Comparison of ENCODE assay signal across 8 mouse cellular contexts in the genomic region with DNA sequence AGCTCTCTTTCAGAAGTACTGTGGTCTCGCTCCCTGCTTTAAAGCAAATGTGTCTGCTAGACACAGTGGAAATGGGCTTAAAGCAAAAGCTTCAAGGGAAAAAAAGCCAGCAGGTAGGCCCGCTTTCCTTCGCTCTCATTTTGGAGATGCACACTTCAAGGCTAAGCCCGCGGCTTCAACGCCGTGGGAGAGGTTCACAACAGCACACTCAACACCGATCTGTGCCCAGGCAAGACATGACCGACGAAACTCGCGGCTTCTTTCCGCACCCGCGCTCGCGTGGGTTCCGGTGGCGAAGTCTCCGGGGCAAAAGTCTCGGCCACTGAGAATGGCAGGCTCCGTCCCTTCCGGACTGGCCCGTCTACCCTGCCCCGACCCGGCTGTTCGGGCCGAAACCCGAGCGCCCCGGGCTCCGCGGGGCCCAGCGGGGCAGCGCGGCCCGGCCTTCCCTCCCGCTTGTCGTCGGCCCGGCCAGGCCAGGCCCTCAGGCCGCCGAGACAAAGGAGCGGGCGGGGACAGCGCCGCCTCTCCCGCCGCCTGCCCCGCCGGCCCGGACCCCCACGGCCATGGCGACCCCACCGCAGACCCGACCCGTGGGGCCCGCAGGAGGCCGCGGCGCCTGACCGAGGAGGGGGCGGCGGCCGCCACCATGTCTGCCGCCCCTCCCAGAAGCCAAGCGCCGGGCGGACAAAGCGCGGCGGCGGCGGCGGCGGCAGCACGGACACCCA. TPM values are rescaled to one million over a fixed set of nuclear protein-coding genes. Genes with fewer than 3 reads are reported as not detected.
DNase-seq lines count a peak whose midpoint lies in the region; ATAC-seq lines count a peak whose summit lies in the region.

No protein-coding gene starts in this region.

- H3K4me2 ChIP-seq in forebrain, embryonic 13.5 days, result peak overlapping the region; percentile 82

- peak overlapping the region; percentile 100 for H3K27ac ChIP-seq in forebrain, embryonic 13.5 days

- peak; percentile 58 for DNase-seq in ES-CJ7 (ENCODE audit: low read depth, low spot score)
- peak; percentile 38 to 65 for DNase-seq in adrenal gland, postnatal 36 days
- peak; percentile 64 for DNase-seq in heart, postnatal 4 days
- DNase-seq in layer of hippocampus, postnatal 10 days (ENCODE audit: low spot score in 2 of 2), result peak; percentile 46 to 57
- DNase-seq in lung, postnatal 36 days, result peak; percentile 47
- peak; percentile 62 for DNase-seq in ovary, postnatal 36 days (ENCODE audit: low spot score)
- peak; percentile 69 for DNase-seq in urinary bladder, adult 2 months (ENCODE audit: low spot score)

- peak; percentile 37 for ATAC-seq in forebrain, embryonic 13.5 days

- 0% methylated on average over 71 of the region's 77 CpGs for WGBS in forebrain, embryonic 13.5 days

- no peaks in the 10 kb centered on the region for H3K9me3 ChIP-seq in forebrain, embryonic 13.5 days (replicated peaks)

- H3K27me3 ChIP-seq in forebrain, embryonic 13.5 days, result no peaks in the 10 kb centered on the region

- H3K4me1 ChIP-seq in forebrain, embryonic 13.5 days, result peaks cover 45% of the 10 kb centered on the region

- peak overlapping the region; percentile 99 for H3K9ac ChIP-seq in forebrain, embryonic 13.5 days

- peaks cover 10% of the 10 kb centered on the region for H3K36me3 ChIP-seq in forebrain, embryonic 13.5 days (ENCODE audit: poor library complexity, severe bottlenecking)

- H3K4me3 ChIP-seq in forebrain, embryonic 13.5 days, result peak overlapping the region; percentile 96

RNA-seq across cellular contexts. Expression of gene Gabpb1, which starts 1.5 kb away (rescaled TPM):
- 10 to 100 TPM; 15.3 to 19.5 TPM for total RNA-seq in adrenal gland, postnatal 36 days (2021)
- 68.6 and 70.3 TPM in 2 replicates for polyA plus RNA-seq in forebrain, embryonic 13.5 days (2015; fragmentation: Nextera tagmentation; extraction: Ambion mirVana)
- 10 to 100 TPM; 25.7 to 30.0 TPM for total RNA-seq in heart, postnatal 4 days (2021)
- total RNA-seq in layer of hippocampus, postnatal 10 days (2021), result 10 to 100 TPM; 20.1 to 22.1 TPM
- polyA plus RNA-seq in urinary bladder, adult 2 months (2012; rRNA removed), result 16.4 and 17.1 TPM in 2 replicates

RNA-seq across cellular contexts. Expression of gene Usp8, which starts 32.5 kb away (rescaled TPM):
- total RNA-seq in adrenal gland, postnatal 36 days (2021), result 10 to 100 TPM; 66.9 to 76.5 TPM
- polyA plus RNA-seq in forebrain, embryonic 13.5 days (2015; fragmentation: Nextera tagmentation; extraction: Ambion mirVana), result 28.9 and 30.8 TPM in 2 replicates
- 10 to 100 TPM; 28.8 to 30.3 TPM for total RNA-seq in heart, postnatal 4 days (2021)
- 10 to 100 TPM; 35.2 to 38.7 TPM for total RNA-seq in layer of hippocampus, postnatal 10 days (2021)
- polyA plus RNA-seq in urinary bladder, adult 2 months (2012; rRNA removed), result 38.9 and 40.3 TPM in 2 replicates

RNA-seq across cellular contexts. Expression of gene Hdc, which starts 55.5 kb away (rescaled TPM):
- 10 to 100 TPM in 1 of 2 experiments, 1 to 10 TPM in 1; 2.6 to 25.9 TPM for total RNA-seq in adrenal gland, postnatal 36 days (2021)
- 1.0 and 1.2 TPM in 2 replicates for polyA plus RNA-seq in forebrain, embryonic 13.5 days (2015; fragmentation: Nextera tagmentation; extraction: Ambion mirVana)
- 1 to 10 TPM; 1.9 to 2.4 TPM for total RNA-seq in heart, postnatal 4 days (2021)
- total RNA-seq in layer of hippocampus, postnatal 10 days (2021), result 1 to 10 TPM; 1.3 to 1.8 TPM
- 0.58 and 0.71 TPM in 2 replicates for polyA plus RNA-seq in urinary bladder, adult 2 months (2012; rRNA removed)

Comparison
In these comparisons a context has a peak if more than half of its experiments do, and no peak if none do; other contexts are left out.
1. Peak in every context shown above with its lines: DNase-seq, ATAC-seq, H3K4me3 ChIP-seq and H3K27ac ChIP-seq.